Mouse (Mus musculus) cerebellum, adult 9-10 months (tissue): ENCODE measurements around the gene Hnf1b.

Experiments used
- DNase-seq: peaks from one replicate; pipeline ENCODE4 v3.0.0; 2022

Hnf1b gene

DNA sequence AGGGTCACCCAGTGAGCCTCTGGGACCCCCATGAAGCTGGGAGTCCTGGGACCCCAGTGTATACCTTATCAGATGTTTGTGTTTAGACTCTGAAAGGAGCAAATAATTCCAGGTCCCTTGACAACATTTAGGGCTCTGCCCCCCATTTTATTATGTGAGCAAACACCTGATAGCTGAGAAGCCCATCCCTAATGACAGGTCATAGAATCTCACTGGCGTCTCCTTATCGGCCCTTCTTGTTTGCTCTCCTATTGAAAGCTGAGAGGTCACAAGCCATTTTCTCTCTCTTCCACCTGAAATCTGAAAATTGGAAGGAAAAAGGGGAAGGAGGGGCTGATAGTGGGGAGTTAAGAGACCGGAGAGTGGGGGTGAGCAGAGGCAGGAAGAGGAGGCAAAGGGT lies 52.9 kb downstream of the Hnf1b start:
- no peak for DNase-seq

DNA sequence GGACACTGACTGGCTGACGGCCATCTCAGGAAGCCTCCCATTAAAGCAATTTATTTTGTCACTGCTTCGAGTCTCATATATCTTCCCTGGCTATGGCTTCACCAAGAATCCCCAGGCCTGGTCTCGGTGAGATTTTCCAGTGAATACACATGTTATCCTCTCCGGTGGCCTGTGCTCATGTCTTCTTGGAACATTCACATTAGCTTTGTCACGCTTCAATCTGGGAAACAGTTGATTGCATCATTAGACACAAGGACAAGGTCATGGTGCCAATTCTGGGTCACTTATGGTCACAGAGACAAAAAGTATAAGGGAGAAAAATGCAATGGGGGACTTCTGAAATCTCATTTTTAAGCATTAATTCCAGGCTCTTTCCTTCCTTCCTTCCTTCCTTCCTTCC lies 55.9 kb downstream of the Hnf1b start:
- no peak for DNase-seq

DNA sequence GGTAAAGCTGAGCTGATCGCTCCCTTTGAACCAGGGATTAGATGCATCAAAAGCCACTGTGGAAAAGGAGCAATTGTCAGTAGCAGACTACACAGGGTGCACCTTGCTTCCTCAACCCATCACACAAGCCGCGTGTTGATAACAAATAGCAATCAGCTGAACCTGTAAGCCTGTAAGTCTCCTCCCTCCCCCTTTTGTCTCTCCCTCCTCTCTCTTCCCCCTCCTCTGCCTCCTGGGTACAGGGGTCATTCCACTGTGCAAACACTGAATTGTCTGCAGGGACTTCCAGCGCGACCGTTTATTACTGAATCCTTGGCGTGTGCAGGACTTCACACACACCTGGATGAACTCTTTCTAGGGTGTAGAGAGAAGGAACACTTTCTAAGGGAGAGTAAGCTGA lies 58.5 kb downstream of the Hnf1b start:
- no peak for DNase-seq

DNA sequence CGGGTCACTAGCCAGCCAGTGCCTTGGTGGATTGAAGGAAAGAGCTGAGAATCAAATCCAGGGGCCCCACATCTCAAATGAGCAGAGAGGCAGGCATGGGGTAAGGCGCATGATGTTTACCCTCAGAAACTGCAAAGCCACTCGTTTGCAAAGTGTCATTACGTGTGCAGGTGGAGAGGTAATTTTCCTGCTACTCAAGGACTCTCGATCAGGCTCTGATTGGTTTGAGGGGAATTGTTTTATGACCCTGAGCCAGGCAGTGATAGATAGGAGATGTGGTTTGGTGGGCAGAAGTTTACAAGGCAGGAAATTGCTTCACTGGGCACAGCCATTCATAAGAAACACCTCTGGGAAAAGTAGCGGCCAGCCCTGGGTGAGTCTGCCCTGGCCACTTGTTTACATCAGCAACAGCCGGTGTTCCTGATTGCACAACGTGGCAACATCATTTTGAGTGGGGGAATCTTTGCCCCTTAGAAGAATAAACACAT lies 64.0 kb downstream of the Hnf1b start:
- no peak for DNase-seq

DNA sequence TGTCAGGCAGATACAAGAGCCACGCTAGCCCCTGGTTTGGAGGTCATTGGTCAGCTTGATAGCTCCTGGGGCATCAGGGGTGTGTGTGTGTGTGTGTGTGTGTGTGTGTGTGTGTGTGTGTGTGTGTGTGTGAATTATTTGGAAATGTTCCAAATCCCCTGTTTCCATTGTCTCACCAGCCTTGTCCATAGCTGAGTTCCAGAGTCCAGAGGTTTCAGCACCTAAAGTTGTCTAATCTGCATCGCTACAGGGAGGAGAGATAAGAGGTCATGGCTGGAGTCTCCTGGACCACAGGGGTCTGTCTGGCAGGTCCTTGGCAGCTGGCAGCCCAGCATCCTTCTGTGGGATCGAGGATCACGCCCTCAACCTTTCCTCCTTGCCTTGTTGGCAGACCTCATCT lies 64.6 kb downstream of the Hnf1b start:
- no peak for DNase-seq

DNA sequence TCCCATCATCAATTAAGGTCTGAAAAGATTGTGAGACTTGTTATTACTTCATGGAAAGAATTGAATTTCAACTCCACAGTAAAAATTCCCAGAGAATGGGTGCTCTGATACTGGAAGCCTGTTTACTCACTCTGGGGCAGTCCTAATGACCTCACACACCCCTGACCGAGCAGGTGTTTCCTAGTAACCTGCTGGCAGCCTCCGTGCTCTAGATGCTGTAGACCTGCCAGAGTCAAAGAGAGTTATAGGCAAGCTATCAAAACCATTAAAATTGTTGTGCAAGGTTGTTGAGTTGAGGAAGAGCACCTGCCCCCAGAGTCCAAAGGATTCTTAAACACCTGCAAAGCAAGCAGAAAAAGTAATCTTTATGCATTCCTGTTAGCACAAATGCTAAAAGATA lies 72.7 kb downstream of the Hnf1b start:
- no peak for DNase-seq

DNA sequence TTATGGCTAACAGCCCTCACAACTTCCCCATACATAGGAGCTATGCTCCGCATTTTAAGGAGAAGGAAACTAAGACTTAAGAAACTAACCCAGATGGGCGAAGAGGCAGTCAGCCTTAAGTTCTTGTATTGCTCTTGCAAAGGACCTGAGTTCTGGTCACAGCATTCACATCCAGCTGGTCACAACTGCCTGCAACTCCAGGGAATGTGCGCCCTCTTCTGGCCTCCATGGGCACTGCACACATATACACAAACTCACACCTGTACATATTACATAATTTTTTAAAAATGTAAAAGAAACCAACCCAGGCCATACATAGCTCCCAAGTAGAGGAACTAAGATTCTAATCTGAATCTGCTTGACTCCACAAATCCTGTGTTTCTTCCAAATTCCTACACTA lies 77.2 kb downstream of the Hnf1b start:
- DNase-seq, result no peak

DNA sequence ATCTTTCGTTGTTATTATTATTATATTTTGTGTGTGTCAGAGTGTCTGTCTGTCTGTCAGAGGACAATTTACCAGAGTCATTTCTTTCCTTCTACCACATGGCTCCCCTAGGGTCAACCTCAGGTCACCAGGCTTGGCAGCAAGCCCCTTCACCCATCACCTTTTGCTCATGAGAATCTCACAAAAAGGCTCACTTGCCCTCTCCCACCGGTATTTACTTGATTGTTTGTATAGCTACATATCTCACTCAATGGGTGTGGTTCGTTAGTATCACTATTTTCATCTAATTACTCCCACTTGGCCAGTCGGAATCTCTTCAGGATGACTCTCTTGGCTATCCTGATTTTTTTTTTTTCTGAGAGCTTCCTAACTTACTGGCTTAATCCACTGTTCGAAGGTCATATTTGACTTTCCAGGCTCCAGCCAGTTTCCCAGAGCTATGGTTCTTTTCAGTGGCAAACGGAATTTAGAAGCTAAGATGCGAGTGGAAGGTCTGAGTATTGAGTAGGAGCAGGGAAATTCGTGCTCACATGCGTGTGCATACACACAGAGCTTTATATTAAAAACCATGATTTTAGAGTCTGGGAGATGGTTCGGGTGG lies 82.7 kb downstream of the Hnf1b start:
- DNase-seq, result no peak

DNA sequence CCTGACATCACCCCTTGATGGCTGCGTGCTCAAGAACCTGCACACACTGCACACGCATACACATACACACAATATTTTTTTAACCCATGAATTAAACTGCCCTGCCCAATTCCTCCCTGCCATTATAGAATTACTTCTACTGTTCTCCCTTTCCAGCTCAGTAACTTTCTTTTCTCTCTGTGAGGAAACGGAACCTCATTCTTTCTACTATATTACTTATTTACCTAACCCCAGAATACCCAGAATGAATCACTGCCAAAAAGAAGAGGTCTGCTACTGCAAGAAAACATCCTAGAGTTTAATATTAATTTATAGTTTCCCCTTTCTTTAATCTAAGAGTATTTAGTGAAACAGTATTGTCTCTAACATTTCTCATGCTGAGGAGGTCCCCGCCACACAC lies 83.5 kb downstream of the Hnf1b start:
- DNase-seq, result no peak

DNA sequence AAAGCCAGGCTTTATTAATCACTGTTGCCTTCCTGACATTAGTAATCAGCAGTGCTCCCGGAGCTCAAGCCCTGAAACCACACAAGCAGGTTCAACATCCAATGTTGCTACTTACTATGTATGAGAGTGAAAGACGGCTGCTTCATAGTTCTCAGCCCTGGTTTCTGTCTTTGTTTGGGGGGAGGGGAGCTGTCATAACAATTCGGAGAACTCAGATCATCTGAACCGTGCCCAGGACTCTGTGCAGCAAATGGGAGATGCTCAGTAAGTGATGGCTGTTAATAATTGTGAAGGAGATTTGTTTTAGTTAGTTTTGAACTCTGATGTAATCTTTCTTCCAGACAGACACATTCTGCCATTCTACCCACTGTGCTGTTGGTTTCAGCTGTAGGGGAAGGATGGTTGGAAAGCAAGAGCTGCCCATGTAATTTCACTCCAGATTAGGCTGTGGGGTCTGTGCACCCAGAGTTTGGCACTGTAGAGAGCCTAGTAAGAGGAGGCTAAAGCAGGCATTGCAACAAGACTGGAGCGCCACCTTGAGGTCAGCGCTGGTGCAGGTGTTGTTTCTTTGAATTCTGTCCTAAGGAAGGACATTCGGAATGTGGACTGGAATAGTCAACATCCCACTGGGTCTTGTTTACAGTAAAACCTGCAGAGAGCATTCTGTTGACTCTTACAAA lies 86.3 kb downstream of the Hnf1b start:
- peak; percentile 69 for DNase-seq

DNA sequence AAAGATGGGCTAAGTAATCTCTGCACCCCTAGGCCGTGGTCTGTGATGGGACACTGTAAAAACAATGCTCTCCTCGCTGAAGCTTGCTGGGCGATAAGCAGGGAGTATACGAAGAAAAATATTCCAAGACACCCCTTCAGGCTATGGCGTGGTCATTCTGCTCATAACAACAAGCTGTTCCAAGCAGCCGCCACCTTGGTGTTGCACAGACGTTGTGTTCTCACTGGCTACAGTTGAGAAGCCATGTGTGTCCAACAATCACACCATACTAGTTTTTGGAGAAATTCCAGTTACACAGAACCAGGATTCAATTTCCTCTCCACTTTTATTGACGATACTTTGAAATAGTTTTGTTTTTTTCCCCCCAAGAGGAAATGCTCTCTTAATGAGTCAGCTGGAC lies 88.7 kb downstream of the Hnf1b start:
- DNase-seq, result no peak

DNA sequence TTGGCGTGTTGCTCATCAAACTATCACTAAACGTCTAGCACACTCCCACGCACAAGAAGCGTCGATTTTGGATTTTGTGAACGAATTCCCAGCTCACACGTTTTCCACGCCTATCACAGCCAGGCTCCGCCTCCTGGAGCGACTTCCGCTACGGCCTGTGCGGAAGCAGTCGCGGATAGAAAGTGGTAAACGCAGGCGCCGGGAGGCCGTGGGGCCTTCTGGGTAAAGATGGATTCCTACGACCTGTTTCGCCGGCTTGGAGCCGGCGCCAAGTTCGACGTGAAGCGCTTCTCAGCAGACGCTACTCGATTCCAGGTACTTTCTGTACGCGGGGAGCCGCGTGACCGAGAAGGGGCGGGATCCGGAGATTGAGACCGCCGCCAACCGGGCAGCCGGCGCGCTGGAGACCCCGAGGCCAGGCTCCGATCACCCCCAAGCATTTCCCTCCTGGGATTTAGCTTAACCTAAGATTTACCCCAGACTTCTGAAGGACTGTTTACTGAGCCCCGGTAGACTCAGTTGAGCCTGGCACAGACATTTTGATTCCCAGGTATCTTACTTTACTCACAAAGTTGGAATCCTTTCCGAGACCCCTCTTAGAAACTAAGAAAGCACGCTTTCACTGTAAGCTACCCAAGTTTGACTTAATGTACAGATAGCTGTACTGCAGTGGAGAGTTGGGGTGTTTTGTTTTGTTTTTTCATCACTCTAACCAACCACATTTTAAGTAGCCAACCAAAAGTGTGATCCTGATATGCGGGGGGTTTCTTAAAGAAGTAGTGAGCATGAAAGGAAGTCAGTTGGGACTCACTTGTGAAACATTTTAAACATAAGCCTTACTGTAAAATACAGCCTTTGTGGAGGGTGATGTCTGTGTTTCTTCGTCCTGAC lies 92.3 kb downstream of the Hnf1b start, which contains the start of gene Ddx52:
Gene Ddx52 (plus strand): TSS at position 113 of the 891 bp plus-strand sequence.
- peak; percentile 86 for DNase-seq
